Mouse (Mus musculus): ENCODE measurements around the gene Urod. TPM values are rescaled to one million over a fixed set of nuclear protein-coding genes. Genes with fewer than 3 reads are reported as not detected.

The Urod gene
- 731 and 769 TPM in 2 replicates for total RNA-seq (2015; ENCODE audit: low replicate concordance)
- total RNA-seq (2017; ENCODE audit: low replicate concordance): 989 and 1,487 TPM in 2 replicates

DNA sequence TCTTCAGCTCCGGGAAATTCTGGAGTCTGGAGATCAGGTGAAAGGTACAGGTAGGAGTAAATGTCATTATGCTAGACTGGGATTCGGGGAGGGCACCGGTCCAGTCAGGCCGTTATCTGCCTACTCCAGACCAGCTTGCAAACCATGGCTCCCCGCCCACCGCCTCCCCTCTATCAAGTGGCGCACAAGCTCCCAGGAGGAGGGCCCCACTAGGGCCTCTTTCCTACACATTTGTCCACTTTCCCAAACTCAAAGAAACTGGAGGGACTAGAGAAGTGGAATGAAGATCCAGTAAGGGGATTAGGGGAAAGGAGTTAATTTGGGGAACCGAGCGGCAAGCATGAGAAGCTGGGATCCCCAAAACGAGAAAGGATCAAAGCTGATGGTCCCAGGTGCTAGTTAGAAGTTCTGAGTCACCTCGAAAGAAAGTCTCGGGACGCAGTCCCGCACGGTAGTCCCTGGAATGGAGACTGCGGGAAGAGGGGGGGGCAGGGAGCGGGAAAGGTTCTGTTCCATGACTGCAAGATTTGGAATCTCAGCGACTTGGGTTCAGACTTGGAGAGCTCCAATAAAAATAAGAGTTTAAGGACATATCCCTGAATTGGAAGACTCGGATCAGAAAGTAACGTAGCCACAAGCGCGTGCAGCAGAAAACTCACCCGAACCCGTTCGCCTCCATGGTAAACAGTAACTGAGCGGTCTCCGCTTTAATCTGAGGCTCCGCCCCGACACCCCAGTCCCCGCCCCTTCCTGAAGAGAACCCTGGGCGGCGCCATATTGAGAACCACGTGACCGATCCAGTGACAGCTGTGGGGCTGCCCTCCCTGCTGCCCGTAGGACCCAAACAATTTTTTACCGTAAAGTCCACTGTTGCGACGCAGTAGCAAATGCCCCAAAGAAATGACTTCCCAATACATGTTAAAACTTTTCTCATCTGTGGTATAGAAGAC lies at the start of gene Urod:
Urod (minus strand) TSS at position 742 of the 950 bp plus-strand sequence.
- ATAC-seq (replicated peaks; ENCODE audit: low FRiP score, poor library complexity, severe bottlenecking): peak; percentile 79

DNA sequence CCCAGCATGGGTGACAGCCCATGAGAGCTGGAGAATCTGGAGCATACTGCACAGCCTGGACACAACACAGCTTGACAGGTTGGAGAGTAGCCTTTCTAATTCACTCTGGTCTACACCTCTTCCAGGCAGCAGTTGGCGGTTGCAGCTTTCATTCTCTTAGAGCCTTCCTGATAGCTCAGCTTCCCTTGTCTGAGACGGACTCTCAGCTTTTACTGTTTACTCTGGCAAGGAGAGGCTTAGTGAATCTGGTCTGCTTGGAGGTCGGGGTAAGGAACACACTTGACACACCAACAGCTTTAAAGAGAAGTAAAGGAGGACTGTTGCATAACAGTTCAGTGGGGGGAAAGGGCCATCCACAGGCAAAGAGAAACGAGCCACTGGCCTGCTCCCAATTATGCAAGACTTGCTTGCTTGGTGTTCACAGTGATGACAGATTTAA lies 47.1 kb upstream of the Urod start:
- no peak for ATAC-seq (replicated peaks; ENCODE audit: low FRiP score, poor library complexity, severe bottlenecking)

DNA sequence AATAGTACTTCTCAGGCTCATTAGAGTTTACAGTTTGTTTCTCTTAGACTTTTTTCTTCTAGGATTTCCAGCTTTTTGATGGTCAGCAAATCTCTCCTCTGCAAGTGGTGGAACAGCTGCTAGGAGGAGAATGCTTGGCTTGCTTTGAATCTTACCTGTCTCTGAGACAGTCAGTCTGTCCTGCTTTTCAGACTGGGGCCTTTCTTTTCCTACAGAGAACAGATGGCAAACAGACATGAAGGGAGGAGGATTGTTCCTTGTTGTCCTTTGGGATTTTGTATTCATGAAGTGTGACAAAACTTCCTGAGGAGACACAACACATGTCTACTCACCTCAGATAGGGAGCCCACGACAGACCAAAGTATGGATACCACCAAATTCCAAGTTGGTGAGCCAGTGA lies 46.6 kb upstream of the Urod start:
- no peak for ATAC-seq (replicated peaks; ENCODE audit: low FRiP score, poor library complexity, severe bottlenecking)

DNA sequence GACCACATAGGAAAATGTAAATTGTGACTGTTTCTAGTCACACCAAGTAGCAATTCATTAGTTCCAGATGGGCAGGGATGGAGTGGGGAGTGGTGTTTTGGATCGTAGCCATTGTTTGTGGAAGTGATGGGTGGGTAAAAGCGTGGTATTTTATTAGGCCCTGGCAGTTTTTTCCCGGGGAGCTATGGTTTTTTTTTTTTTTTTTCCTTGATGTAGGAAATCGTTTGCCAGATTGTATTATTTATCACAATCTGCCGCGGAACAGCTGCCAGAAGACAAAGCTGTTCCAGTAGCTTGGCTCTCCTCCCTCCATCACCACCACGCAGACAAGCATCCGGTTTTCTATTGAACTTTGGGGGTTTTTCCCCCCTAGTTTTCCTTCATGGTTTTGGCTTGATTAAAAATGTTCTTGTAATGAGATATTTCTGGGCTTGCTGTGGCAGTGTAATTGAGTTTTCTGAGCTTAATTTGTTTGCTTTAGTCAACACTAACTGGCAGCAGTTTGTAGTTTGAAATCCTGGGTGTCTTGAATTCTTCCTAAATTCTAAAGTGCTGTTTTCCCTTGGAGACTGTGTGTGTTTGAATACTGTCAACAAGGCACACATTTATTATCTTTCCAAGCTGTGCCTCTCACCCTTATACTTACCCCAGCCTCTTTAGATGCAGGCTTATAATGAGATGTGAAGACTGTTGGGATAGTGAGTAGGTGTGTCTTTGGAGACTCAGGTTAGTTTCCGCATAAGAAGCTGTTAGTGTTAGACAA lies 45.9 kb upstream of the Urod start:
- no peak for ATAC-seq (replicated peaks; ENCODE audit: low FRiP score, poor library complexity, severe bottlenecking)

DNA sequence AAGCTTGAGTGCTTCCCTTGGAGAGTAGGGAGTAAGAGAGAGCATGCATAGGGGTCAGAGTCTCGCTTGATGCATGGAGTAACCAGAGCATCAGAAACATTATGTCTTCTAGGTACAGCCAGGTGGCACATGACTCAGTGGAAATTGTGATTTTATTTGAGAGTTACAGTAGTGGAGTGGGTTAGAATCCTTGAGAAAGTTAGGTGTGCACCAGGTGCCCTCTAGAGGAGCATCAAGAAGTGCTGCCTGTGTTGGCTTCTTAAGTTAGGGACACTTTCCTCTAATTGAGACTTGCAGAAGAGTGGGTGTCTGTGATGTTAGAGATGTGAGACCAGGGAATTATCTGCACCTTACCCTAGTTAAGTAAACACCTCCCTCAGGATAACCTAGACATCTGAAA lies 36.9 kb upstream of the Urod start:
- ATAC-seq (replicated peaks; ENCODE audit: low FRiP score, poor library complexity, severe bottlenecking): peak; percentile 62

DNA sequence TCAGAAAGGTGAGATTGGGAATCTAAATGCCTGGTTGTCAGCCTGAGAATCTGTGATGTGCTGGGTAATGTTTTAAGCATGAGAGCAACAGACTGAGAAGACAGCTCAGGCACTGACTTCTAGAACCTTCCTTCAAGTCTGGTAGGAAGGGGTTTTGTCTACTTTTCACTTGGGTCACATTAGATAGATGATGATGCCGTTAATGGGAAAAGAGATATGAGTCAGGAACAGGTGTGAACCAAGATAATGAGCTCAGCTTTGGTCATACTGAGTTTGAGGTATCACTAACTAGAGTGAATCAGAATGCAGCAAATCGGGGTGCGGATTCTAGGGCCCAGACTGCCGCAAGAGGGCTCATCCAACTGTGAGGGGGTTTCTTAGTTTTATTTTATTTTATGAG lies 29.3 kb upstream of the Urod start:
- ATAC-seq (replicated peaks; ENCODE audit: low FRiP score, poor library complexity, severe bottlenecking): no peak

DNA sequence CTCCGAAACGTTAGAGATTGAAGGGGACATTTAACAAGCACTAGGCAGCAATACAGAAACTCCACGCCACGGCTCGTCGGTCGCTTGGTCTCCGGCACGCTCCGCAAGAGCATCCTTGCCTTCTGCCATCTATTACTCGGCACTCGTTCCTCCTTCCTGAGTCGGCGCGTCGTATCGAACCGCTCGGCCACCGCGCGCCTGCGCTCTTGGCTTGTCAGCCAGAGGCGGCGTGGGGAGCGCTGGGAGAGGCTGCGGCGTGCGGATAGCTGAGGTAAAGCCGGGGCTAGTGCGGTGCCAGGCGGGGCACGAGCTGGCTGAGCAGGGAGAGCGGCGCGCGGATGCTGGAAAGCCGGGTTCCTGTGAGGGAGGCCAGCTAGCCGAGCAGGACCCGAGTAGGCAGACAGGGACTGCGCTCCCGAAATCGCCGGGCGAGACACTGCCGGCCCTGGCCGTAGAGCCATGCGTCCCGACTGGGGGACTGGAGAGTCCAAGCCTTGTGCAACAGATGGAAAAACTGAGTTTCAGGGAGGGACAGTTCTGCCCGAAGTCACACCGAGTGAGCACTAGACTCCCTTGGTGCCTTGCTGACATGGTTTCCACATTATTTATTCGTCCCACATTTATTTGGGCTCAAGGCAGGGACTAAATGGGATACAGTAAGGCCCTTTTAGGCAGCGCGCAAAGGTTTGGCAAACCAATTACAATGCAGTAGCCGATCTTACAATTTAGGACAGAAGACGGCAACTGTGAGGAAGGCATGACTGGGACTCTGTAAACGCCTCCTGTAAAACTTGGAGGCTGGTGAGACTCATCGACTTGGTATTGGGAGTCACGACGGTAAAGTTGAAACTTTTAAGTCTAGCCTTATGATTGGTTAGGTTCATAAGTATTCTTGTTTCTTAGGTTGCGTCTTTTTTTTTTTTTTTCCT lies 25.3 kb upstream of the Urod start, which contains the start of gene Eif2b3:
Eif2b3 (plus strand) TSS at position 197 of the 929 bp plus-strand sequence.
- peak; percentile 98 for ATAC-seq (replicated peaks; ENCODE audit: low FRiP score, poor library complexity, severe bottlenecking)

DNA sequence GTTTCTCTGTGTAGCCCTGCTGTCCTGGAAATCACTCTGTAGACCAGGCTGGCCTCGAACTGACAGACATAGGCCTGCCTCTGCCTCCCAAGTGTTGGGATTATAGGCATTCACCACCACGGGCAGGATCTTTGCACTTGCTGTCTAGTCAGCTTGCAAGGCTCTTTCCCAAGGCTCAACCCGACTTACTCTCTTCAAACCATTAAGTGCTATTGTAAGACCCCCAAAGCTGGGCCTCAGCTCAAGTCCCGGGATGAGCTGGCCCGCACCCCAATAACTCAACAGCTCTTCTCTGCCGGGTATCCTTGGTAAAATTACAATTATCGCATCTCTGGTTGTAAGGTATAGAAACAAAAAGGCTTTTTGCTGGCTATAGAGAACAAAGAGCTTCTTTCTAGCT lies 24.1 kb upstream of the Urod start:
- no peak for ATAC-seq (replicated peaks; ENCODE audit: low FRiP score, poor library complexity, severe bottlenecking)

DNA sequence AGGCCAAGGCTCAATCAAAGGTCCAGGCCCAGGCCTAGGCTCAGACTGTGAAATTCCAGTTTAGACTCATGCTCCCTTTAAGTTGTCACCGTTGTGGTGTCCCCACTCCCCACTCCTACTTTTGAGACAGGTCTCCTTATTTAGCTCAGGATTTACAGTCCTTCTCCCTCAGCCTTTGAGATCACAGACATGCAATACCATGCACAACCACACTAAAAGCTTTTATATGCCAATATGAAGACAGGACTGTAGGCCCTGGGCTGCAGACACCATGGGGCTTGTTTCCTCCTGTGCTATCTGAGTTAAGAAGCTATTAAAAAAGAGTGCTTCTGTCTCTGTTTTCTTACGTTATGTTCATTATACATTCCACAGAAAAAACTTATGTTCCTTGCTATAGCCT lies 23.5 kb upstream of the Urod start:
- ATAC-seq (replicated peaks; ENCODE audit: low FRiP score, poor library complexity, severe bottlenecking): no peak

DNA sequence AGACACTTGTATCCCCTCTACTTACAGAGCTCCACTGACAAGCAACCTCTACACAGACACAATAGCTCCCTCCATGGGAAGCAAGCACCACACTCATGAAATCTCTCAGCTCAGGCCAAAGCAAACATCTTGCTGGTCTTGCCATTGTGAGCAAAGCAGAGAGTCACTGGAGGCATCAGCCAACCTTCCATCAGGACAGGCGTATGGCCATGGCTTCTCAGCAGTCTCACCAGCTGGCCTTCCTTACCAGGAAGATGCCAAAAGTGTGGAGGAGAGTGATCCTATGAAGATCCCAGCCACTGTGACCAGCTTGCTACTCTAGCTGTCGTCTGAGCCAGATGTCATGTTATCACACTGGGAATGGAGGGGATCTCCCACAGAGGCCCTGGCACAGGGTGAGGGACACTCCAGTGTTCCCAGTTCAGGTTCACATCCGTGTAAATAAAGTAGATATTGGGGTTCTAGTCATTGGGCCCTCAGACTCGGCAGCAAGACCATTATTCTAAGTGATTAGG lies 20.7 kb upstream of the Urod start:
- ATAC-seq (replicated peaks; ENCODE audit: low FRiP score, poor library complexity, severe bottlenecking): no peak

DNA sequence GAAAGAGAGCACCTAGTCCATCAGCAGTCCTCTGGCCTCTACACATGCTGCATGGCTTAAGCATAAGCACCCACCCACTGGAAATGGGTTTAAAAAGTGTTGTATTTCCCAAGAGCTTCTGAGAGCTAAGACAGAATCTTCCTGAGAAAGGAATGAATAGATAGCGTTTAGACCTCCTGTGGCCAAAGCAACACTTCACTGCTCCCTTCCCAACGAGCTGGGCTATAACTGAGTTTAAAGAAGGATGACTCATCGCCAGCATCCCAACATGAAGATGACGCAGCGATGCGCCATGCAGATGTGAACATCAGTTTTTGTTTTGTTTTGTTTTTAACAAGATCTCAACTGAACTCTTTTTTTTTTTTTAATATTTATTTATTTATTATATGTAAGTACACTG lies 19.4 kb upstream of the Urod start:
- ATAC-seq (replicated peaks; ENCODE audit: low FRiP score, poor library complexity, severe bottlenecking): no peak

DNA sequence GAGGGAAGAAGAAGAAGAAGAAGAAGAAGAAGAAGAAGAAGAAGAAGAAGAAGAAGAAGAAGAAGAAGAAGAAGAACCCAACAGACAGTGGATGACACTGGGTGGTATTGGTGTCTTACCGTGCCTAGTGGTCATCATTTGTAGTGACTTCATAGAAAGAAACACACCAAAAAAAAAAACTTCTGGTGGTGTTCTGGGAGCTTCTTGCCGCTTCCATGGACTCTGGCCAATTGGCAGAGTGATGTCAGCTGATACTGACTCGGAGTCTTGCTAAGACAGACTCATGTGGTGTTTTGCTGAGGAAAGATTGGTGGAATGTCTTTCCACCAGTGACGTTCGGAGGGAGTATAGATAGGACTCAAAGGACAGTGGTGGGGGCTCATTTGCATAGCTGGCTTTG lies 16.0 kb upstream of the Urod start:
- no peak for ATAC-seq (replicated peaks; ENCODE audit: low FRiP score, poor library complexity, severe bottlenecking)

DNA sequence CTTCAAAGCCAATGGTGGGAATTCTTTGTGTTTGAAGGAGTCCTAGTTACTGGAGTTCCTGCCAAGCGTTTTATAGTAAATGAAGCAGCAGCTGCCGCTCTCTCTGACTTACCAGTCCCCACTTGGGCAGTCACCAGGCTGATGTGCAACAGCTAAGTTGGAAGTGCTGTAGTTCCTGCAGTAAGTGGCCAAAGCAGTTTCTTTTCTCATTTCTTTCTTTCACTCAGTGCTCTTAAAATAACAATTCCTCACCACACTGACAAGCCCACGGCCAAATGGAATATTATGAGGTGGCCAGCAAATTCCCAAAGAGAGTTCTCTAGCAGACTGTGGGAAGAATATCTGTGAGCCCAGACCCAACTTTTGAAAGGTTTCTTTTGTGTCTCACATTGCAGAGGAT lies 12.8 kb upstream of the Urod start:
- ATAC-seq (replicated peaks; ENCODE audit: low FRiP score, poor library complexity, severe bottlenecking): no peak

DNA sequence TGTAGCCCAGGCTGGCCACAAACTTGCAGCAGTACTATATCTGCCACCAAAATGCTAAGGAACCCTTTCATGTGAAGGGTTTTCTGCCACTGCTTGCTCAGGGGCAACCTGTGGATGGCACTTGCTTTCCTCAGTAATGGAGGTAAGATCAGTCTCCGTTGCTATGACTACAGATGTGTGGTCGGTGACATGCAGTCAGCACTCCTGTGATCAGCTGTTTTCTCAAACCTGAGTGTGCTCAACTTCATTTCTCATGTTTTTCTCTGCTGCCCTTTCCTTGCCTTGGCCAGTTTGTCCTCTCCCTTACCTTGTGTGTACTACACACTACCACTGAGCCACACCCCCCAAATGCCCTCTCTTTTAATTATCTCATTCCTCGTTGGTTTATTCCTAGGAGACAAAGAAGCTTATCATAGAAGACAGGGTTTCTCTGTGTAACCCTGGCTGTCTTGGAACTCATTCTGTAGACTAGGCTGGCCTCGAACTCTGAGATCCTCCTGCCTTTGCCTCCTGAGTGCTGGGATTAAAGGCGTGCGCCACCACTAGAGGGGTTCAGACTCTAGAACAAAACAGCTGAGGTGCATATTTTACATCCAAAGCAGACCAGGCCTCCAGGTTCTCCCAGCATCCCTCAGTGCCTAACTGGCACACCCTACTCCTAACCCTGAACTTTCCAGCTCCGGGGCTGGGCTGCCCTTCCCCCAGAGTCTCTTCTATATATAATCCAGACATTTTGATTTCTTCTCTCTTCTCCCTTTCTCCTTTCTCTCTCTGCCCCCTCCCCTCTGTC lies 11.6 kb upstream of the Urod start:
- ATAC-seq (replicated peaks; ENCODE audit: low FRiP score, poor library complexity, severe bottlenecking): no peak

DNA sequence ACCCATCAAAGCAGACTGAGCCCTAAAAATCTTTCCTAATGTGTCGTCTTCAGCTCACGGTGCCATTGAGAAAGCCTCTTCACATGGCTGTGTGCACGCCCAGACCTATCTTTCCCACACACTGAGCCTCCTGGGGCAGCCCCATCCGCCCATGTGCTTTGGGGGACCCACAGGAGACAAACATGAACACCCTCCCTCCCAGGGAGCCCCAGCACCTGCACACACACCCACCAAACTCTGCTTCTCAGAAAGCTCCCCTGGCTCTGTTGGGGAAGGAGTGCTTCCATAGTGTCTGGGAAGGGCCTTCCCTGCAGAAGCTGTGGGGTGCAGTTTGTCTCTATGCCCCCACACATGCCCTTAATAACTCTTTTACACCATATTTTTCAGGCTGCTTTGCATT lies 10.4 kb upstream of the Urod start:
- no peak for ATAC-seq (replicated peaks; ENCODE audit: low FRiP score, poor library complexity, severe bottlenecking)

DNA sequence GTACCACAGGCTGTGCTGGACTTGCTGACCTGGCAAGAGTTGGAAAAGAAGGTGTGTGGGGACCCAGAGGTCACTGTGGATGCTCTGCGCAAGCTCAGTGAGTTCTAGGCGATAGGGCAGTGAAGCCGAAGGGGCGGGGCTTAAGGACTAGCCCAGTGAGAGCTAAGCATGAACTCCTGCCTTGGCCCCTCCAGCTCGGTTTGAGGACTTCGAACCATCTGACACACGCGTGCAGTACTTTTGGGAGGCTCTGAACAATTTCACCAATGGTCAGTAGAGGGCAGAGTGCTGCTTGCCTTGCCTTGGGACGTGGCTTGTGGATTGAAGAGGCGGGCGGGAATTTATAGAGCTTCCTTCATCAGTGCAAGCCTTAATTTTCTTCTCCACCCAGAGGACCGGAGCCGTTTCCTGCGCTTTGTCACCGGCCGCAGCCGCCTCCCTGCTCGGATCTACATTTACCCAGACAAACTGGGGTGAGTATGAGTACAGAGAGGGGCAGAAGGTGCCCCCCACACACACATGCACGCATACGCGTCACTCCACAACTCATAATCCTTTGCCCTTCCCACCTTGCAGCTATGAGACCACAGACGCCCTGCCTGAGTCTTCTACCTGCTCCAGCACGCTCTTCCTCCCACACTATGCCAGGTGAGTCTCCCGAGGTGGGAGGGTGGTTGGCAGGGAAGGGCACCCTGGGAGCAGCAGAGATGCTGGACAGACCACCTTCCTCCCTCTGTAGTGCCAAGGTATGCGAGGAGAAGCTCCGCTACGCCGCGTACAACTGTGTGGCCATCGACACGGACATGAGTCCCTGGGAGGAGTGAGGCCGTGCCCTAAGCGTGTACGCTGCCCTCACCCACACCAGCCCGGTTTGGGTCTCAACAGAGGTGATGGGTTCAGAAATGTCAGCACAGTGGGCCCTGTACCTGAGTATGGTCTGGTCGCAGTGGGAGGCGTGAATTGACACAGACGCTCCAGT lies 8.6 kb upstream of the Urod start:
- peak; percentile 69 for ATAC-seq (replicated peaks; ENCODE audit: low FRiP score, poor library complexity, severe bottlenecking)

DNA sequence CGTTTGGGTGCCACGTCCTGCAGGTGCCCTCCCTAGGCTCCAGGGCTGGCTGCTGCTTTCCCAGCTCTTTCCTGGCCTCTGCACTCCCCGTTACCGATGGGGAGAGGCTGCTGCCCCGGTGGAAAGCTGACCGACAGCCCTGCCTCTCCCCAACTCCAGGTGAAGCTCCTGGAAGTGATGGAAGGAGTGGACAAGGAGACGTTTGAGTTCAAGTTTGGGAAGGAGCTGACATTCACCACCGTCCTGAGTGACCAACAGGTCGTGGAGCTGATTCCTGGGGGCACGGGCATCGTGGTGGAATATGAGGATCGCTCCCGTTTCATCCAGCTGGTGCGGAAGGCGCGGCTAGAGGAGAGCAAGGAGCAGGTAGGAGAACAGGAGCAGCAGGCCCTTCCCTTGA lies 7.7 kb upstream of the Urod start:
- no peak for ATAC-seq (replicated peaks; ENCODE audit: low FRiP score, poor library complexity, severe bottlenecking)
